Mouse (Mus musculus) hindbrain, postnatal 0 days (tissue): ENCODE results near the gene Adgrf5. TPM values are rescaled to one million over a fixed set of nuclear protein-coding genes. Genes with fewer than 3 reads are reported as not detected.

Experiments
- ATAC-seq: fragments of 200-750 bp; cut with Nextera tagmentation; 2 replicates; pipeline ENCODE4 v1.8.0; 2017; ENCODE audit warnings: mild to moderate bottlenecking, moderate TSS enrichment, moderate library complexity
- DNase-seq: peaks from one replicate; pipeline ENCODE4 v3.0.0-alpha.2; 2015; ENCODE audit warnings: low spot score
- H3K27ac ChIP-seq: fragments of 300-500 bp; sonication (generic); 2 replicates; pipeline ENCODE4 v1.5.1; 2014; ENCODE audit warnings: mild to moderate bottlenecking
- H3K27me3 ChIP-seq: fragments of 300-500 bp; sonication (generic); 2 replicates; pipeline ENCODE4 v1.6.1; 2014; ENCODE audit warnings: low read length, mixed read lengths; ENCODE audit not compliant: insufficient read depth
- H3K36me3 ChIP-seq: fragments of 300-500 bp; sonication (generic); 2 replicates; pipeline ENCODE4 v1.6.1; 2014; ENCODE audit warnings: low read length, mixed read lengths; ENCODE audit not compliant: insufficient read depth
- H3K4me1 ChIP-seq: fragments of 300-500 bp; sonication (generic); 2 replicates; pipeline ENCODE4 v1.6.1; 2014; ENCODE audit warnings: antibody characterized with exemption, low read length, mixed read lengths; ENCODE audit not compliant: insufficient read depth
- H3K4me2 ChIP-seq: fragments of 300-500 bp; sonication (generic); 2 replicates; pipeline ENCODE4 v1.6.1; 2014; ENCODE audit warnings: low read depth, mild to moderate bottlenecking, low read length, moderate library complexity, mixed read lengths
- H3K4me3 ChIP-seq: fragments of 300-500 bp; sonication (generic); 2 replicates; pipeline ENCODE4 v1.5.1; 2014; ENCODE audit warnings: low read length
- H3K9ac ChIP-seq: fragments of 300-500 bp; sonication (generic); replicated peaks from 2 replicates; pipeline ENCODE4 v1.6.1; 2014; ENCODE audit warnings: mild to moderate bottlenecking, low read length, moderate library complexity, mixed read lengths
- H3K9me3 ChIP-seq: fragments of 300-500 bp; sonication (generic); 2 replicates; pipeline ENCODE4 v1.6.1; 2016; ENCODE audit warnings: low read length, mixed read lengths
- CTCF ChIP-seq: IDR thresholded peaks from 2 replicates; pipeline ENCODE4 v1.5.1; 2016; ENCODE audit warnings: antibody characterized with exemption, control low read depth, low read depth
- WGBS: fragments of 180-500 bp; shearing (Covaris S2); extraction: QIAGEN DNeasy Blood & Tissue Kit; methylation state at CpG from one replicate; pipeline ENCODE4 v1.1.7; 2014; 5-methylcytosine and 5-hydroxymethylcytosine counted together
- polyA plus RNA-seq: library from polyadenylated mRNA; unstranded; fragments of >200 nt; fragmentation: Nextera tagmentation; extraction: Ambion mirVana; gene quantifications from 2 replicates; pipeline ENCODE4 v1.2.1, GENCODE M21; 2015
- total RNA-seq: library from RNA; depleted of rRNA; stranded (reverse); fragments of >200 nt; gene quantifications from 2 replicates; pipeline ENCODE4 v1.2.3, GENCODE M21; 2014

Adgrf5 gene
- total and polyA plus RNA-seq, 2 experiments from 2014 or later, result 3.9 to 17.3 TPM

DNA sequence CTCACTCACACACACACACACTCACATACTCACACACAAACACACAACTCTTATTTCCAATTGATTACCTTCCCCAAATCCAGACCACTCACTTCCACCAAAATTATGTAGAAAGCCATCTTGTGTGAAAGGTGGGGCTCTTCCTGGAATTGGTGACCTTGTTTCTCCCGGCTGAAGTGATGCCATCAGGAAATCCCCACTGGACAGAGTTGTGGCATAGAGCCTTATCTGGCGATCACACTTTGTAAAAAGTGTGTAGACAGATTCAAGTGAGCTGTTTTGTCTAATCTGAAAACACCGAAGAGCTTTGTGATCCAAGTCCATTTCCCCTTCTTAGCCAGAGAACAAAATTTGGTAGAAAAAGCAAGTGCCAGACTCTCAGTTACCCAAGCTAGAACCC, 46.1 kb downstream of the Adgrf5 start:
- no peak for DNase-seq
- no peak for TF ChIP-seq CTCF
- H3K27ac ChIP-seq, result no peak overlapping the region
- H3K4me3 ChIP-seq, result no peak overlapping the region
- no peaks in the 10 kb centered on the region for H3K4me1 ChIP-seq
- no peaks in the 10 kb centered on the region for H3K27me3 ChIP-seq
- no peaks in the 10 kb centered on the region for H3K36me3 ChIP-seq
- WGBS, result 85% methylated on average over 3 of the region's 3 CpGs
- no peaks in the 10 kb centered on the region for H3K9me3 ChIP-seq
- H3K9ac ChIP-seq, result no peak overlapping the region
- no peak overlapping the region for H3K4me2 ChIP-seq
- ATAC-seq, result no peak

DNA sequence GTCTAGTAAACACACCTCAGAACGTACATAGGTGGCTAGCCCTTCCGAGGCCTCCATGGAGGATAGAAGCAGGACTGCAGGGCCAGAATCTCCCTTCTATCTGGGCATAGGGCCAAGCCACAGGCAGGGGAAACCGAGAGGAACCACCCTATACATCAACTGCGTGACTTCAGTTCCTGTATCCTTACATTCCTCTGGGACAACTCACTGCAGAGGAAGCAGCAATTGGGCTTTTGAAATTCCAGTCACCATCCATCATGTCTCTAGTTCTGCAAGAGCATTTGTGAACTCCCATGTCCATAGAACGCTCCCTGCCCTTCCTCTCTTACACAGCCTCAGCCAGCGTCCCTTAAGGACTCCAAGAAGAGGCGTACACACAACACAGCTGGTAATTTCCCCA, 47.3 kb downstream of the Adgrf5 start:
- no peaks in the 10 kb centered on the region for H3K9me3 ChIP-seq
- WGBS, result 82% methylated on average over 7 of the region's 7 CpGs
- H3K27me3 ChIP-seq, result no peaks in the 10 kb centered on the region
- no peak overlapping the region for H3K27ac ChIP-seq
- H3K4me2 ChIP-seq, result no peak overlapping the region
- H3K36me3 ChIP-seq, result no peaks in the 10 kb centered on the region
- H3K9ac ChIP-seq, result no peak overlapping the region
- TF ChIP-seq CTCF, result no peak
- no peak overlapping the region for H3K4me3 ChIP-seq
- no peaks in the 10 kb centered on the region for H3K4me1 ChIP-seq
- ATAC-seq, result no peak
- no peak for DNase-seq

DNA sequence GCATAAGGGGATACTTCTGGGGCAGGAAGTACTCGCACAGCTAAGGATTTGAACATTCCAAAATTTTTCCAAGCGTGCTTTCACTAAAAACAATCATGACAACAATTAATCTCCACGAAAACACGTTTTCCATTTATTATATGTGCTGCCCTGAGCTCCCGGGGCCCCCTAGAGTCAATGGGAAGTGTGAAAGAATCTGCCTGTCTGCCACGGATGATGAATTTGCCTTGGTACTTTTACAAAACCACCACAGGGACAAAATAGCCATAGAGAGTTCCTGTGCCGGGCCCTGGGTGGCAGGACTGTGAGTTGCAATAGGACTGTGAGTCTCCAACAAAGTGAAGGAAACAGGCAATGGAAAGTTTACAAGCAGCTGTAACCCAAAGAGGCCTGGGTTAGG, 52.9 kb downstream of the Adgrf5 start:
- H3K27me3 ChIP-seq, result no peaks in the 10 kb centered on the region
- DNase-seq, result no peak
- no peak overlapping the region for H3K9ac ChIP-seq
- TF ChIP-seq CTCF, result no peak
- no peak overlapping the region for H3K4me3 ChIP-seq
- no peak overlapping the region for H3K27ac ChIP-seq
- no peak overlapping the region for H3K4me2 ChIP-seq
- no peaks in the 10 kb centered on the region for H3K4me1 ChIP-seq
- no peak for ATAC-seq
- WGBS, result 47% methylated on average over 7 of the region's 7 CpGs
- no peaks in the 10 kb centered on the region for H3K9me3 ChIP-seq
- H3K36me3 ChIP-seq, result no peaks in the 10 kb centered on the region

DNA sequence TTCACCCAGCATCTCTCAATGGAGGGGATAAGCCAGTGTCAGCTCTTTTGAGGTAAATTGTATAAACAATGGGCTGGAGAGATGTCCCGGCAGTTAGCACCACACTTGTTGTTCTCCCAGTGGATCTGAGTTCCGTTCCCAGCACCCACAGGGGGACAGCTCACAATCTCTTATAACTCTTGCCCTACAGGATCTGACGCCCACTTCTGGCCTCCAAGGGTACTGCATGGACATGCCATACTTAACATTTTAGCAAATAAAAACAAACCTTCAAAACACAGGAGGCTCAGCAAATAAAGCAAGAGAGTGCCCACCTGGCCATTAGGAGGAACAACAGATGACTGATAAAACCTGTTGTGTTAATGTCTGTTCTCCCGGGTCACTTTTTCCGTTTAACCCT, 59.0 kb downstream of the Adgrf5 start:
- no peak overlapping the region for H3K4me2 ChIP-seq
- WGBS, result 88% methylated on average over 5 of the region's 5 CpGs
- no peak overlapping the region for H3K9ac ChIP-seq
- no peaks in the 10 kb centered on the region for H3K27me3 ChIP-seq
- no peak for ATAC-seq
- peak; percentile 21; the same call in 1 of the 2 replicates for TF ChIP-seq CTCF
- H3K4me3 ChIP-seq, result no peak overlapping the region
- DNase-seq, result no peak
- no peaks in the 10 kb centered on the region for H3K9me3 ChIP-seq
- H3K27ac ChIP-seq, result no peak overlapping the region
- no peaks in the 10 kb centered on the region for H3K36me3 ChIP-seq
- H3K4me1 ChIP-seq, result no peaks in the 10 kb centered on the region

DNA sequence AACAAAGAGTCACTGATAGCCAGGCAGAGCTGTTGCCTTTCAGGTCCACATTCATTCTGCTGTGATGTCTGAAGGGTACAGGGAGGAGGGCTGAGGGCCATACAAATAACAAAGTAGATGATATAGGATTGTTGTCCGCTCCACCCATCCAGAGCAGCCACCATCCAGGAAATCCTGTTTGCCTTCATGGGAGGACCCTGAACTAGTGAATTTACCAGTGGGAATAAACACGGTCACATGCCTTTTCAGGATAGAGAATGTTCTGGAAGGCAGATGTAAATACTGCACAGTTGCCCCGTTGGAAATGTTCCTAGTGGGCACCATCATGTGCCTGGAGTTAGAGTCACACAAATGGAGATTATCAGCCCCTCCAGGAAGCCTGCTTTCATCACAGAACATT, 60.1 kb downstream of the Adgrf5 start:
- Histone ChIP-seq H3K4me2 (no peak overlapping the region), H3K9ac (no peak overlapping the region), H3K27me3 (no peaks in the 10 kb centered on the region), H3K4me1 (no peaks in the 10 kb centered on the region), H3K9me3 (no peaks in the 10 kb centered on the region), H3K36me3 (no peaks in the 10 kb centered on the region), H3K27ac (no peak overlapping the region), H3K4me3 (no peak overlapping the region)
- ATAC-seq, result no peak
- TF ChIP-seq CTCF, result no peak
- DNase-seq, result no peak
- 80% methylated on average over 3 of the region's 3 CpGs for WGBS

DNA sequence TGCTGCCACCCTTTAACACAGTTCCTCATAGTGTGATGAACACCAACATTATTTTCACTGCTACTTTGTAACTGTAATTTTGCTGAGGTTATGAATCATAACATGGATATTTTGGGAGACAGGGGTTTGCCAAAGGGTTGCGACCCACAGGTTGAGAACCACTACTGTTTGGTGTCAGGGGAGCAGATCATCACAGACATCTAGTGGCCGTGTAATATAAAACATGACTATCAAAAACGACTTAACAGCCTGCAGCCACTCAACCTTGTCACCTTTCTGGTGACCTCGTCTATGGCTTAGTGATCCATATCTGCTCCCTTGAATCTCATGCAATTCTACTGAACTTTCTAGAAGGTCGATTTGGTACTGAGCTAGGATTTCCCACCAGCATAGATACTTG, 63.7 kb downstream of the Adgrf5 start:
- no peak for TF ChIP-seq CTCF
- H3K4me2 ChIP-seq, result no peak overlapping the region
- no peaks in the 10 kb centered on the region for H3K4me1 ChIP-seq
- H3K9me3 ChIP-seq, result no peaks in the 10 kb centered on the region
- H3K27me3 ChIP-seq, result no peaks in the 10 kb centered on the region
- no peak overlapping the region for H3K27ac ChIP-seq
- no peak overlapping the region for H3K9ac ChIP-seq
- ATAC-seq (no peak), DNase-seq (no peak)
- H3K4me3 ChIP-seq, result no peak overlapping the region
- no peaks in the 10 kb centered on the region for H3K36me3 ChIP-seq
- 74% methylated on average over 5 of the region's 5 CpGs for WGBS

DNA sequence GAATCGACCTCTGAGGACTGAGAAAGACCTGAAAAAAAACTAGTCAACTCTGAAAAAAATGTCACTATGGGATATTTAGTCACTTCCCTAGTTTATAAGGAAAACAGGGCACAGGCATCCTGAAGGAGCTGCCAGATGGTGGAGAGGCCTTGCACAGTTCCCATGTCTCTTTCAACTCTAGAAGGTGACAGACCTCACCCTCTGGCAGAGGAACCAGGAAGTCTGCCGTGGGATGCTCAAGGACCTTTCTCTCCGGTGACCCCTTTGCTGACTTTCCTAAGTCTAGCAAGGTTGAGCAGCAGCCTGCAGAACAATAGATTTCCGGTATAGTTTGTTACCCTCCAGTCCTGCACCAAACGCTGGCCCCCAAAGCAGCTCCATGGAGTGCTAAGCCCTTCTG, 71.4 kb downstream of the Adgrf5 start:
- Histone ChIP-seq H3K4me3 (no peak overlapping the region), H3K27ac (no peak overlapping the region), H3K27me3 (no peaks in the 10 kb centered on the region), H3K9me3 (no peaks in the 10 kb centered on the region), H3K36me3 (no peaks in the 10 kb centered on the region), H3K9ac (no peak overlapping the region), H3K4me1 (no peaks in the 10 kb centered on the region), H3K4me2 (no peak overlapping the region)
- TF ChIP-seq CTCF, result no peak
- ATAC-seq (no peak), DNase-seq (no peak)
- WGBS, result 70% methylated on average over 5 of the region's 5 CpGs

DNA sequence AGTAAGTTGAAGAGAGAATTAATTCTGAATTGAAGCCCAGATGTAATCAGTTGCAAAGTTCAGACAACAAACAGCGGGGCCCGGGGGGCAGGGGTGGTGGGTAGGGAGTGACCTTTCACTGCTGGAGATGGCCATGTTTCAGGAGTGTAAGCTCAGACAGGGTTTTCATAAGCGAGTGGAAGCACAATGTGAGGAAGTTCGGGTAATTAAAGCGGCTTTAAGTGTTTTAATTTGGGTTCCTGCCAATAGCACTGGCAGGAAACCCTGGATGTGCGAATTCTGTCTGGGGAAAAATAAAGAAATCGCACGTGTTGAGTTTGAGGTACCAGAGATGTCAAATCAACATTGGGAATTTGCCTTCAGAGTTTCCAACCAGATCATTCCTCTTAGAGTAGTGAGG, 74.2 kb downstream of the Adgrf5 start:
- DNase-seq, result no peak
- H3K4me3 ChIP-seq, result no peak overlapping the region

More for the DNA sequence above, 74.2 kb downstream of the Adgrf5 start:
- TF ChIP-seq CTCF, result no peak
- H3K27ac ChIP-seq, result no peak overlapping the region
- no peaks in the 10 kb centered on the region for H3K27me3 ChIP-seq
- ATAC-seq, result no peak
- H3K9me3 ChIP-seq, result no peaks in the 10 kb centered on the region
- WGBS, result 51% methylated on average over 8 of the region's 8 CpGs
- H3K36me3 ChIP-seq, result no peaks in the 10 kb centered on the region
- no peaks in the 10 kb centered on the region for H3K4me1 ChIP-seq
- no peak overlapping the region for H3K4me2 ChIP-seq
- no peak overlapping the region for H3K9ac ChIP-seq
